Mouse (Mus musculus) fat pad, adult 2 months (tissue): Measurements from ENCODE around the gene Prkd1.

Experiments
- DNase-seq: peaks from one replicate; pipeline ENCODE4 v3.0.0-alpha.2; 2011; ENCODE audit warnings: low read depth, low spot score; ENCODE audit errors: extremely low read depth

The Prkd1 gene

GRCm38 (mm10) chr12:50558231-50558630 lies 90.7 kb downstream of the Prkd1 start:
- no peak for DNase-seq

GRCm38 (mm10) chr12:50554214-50554613 lies 94.7 kb downstream of the Prkd1 start:
- DNase-seq = no peak

- DNase-seq = peak; percentile 78
These were observed 98.9 kb downstream of the Prkd1 start for GRCm38 (mm10) chr12:50549860-50550555.

- DNase-seq = peak; percentile 63
These were observed 102.5 kb downstream of the Prkd1 start for GRCm38 (mm10) chr12:50546394-50546793.

GRCm38 (mm10) chr12:50545610-50545919 lies 103.3 kb downstream of the Prkd1 start:
- DNase-seq = no peak

- no peak for DNase-seq
These were observed 103.9 kb downstream of the Prkd1 start for GRCm38 (mm10) chr12:50544855-50545609.

GRCm38 (mm10) chr12:50540793-50541192 lies 108.1 kb downstream of the Prkd1 start:
- DNase-seq = no peak

GRCm38 (mm10) chr12:50538296-50538965 lies 110.5 kb downstream of the Prkd1 start:
- no peak for DNase-seq

GRCm38 (mm10) chr12:50537761-50538160 lies 111.1 kb downstream of the Prkd1 start:
- DNase-seq = no peak

GRCm38 (mm10) chr12:50537006-50537405 lies 111.9 kb downstream of the Prkd1 start:
- DNase-seq = no peak

- no peak for DNase-seq
These were observed 120.3 kb downstream of the Prkd1 start for GRCm38 (mm10) chr12:50528633-50529032.

GRCm38 (mm10) chr12:50524061-50524460 lies 124.8 kb downstream of the Prkd1 start:
- peak; percentile 19 for DNase-seq

GRCm38 (mm10) chr12:50514526-50514925 lies 134.4 kb downstream of the Prkd1 start:
- no peak for DNase-seq

GRCm38 (mm10) chr12:50511486-50512225 lies 137.2 kb downstream of the Prkd1 start:
- DNase-seq = no peak

GRCm38 (mm10) chr12:50508762-50509161 lies 140.1 kb downstream of the Prkd1 start:
- DNase-seq = no peak

GRCm38 (mm10) chr12:50499796-50500504 lies 148.9 kb downstream of the Prkd1 start:
- no peak for DNase-seq

GRCm38 (mm10) chr12:50496006-50496405 lies 152.9 kb downstream of the Prkd1 start:
- DNase-seq = no peak

GRCm38 (mm10) chr12:50479784-50480183 lies 169.1 kb downstream of the Prkd1 start:
- DNase-seq = no peak

- no peak for DNase-seq
These were observed 191.7 kb downstream of the Prkd1 start for GRCm38 (mm10) chr12:50457151-50457550.

- no peak for DNase-seq
These were observed 197.1 kb downstream of the Prkd1 start for GRCm38 (mm10) chr12:50451761-50452160.

GRCm38 (mm10) chr12:50436660-50437059 lies 212.2 kb downstream of the Prkd1 start:
- no peak for DNase-seq
